Mouse (Mus musculus) right cerebral cortex, postnatal 25 days (tissue): ENCODE data around the gene Zfp612.
"Not testable (repeated sequence)": the region's sequence is repeated elsewhere in the genome, so short reads cannot be mapped to it uniquely, and the experiment has no call there.

Experiments used
- DNase-seq: peaks from one replicate; pipeline ENCODE4 v3.0.0; 2022

Zfp612 gene

GRCm38 (mm10) chr8:110079282-110080221, at the start of gene Zfp612:
TSS of gene Zfp612 (plus strand) at chr8:110079746.
- DNase-seq = peak; percentile 81

GRCm38 (mm10) chr8:110033771-110034170, 45.8 kb upstream of the Zfp612 start:
- DNase-seq = not testable (repeated sequence)

DNA sequence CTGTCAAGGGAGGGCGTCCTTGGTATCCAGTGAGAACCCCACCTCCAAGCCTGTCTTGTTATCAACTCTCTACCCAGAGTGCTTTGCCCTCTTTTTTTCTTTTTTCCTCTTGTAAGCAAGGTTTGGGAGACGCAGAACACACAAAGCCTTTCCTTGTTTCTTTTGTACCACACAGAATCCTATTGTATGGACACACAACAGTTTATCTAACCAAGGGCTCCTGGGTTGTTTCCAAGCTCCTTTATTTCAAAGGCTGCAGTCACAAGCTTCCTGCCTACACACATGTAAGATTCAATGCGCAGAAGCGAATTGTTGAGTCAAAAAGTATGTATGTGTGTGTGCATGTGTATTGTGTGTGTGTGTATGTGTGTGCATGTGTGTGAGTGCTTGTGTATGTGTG, 45.2 kb upstream of the Zfp612 start:
- no peak for DNase-seq

DNA sequence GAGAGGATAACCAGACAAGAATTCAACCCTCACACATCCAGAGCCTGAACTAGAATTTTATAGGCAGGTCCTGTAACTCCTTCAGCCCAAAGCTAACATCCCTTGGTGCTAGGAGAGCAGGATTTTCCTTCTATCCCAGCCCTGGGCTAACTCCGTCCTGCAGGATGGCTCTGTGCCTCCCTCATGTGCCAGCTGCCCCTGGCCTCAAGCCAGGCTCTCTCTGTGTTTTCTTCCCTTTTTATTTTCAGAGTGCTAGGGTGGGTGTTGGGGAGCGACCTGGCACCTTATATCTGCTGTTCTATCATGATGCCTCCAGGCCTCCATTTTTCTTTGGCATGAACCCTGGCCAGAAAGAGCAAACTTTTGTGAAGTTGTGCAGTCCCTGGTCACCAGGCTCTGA, 43.4 kb upstream of the Zfp612 start:
- no peak for DNase-seq

DNA sequence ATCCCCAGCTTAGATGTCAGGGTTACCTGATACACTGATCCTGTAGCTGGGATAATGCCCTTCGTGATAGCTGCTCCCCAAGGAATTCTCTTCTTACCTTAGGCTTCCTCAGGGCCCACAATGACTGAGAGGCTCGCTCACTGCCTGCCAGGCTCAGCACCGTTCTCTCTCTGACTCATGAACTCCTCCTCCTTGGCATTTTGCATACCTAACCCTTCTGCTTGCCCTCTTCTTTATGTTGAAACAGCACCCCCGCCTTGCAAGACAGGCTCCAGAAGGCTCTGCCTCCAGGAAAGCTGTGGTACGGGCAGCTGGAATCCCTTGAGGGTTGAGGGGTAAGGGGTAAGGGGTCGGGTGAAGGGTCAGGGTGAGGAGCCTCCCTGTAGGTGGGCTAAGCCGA, 40.3 kb upstream of the Zfp612 start:
- no peak for DNase-seq

DNA sequence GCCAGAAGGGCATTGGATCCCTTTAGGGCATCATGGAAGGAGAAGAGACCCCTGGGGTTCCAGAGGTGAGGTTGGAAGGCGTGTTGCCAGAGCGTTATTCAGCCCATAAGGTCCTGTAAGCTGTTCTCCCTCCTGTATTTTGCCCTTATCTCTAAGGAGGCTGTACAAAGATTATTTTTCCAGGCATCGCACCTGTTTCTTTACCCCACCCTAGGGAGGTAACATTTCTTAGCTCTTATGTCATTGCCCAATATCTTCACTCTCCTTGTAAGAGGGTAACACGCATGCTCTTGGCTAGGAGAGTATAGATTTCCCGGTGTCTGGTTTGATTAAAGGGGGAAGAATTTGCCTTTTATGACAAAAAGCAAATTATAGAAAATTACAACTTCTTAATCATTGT, 39.9 kb upstream of the Zfp612 start, which contains the start of gene Chst4:
Gene Chst4 (minus strand): TSS at position 82 of the 400 bp plus-strand sequence.
- no peak for DNase-seq

GRCm38 (mm10) chr8:110040509-110040908, 39.0 kb upstream of the Zfp612 start:
- DNase-seq = no peak

- DNase-seq = no peak
Observed at GRCm38 (mm10) chr8:110051208-110051607, 28.3 kb upstream of the Zfp612 start.

GRCm38 (mm10) chr8:110058207-110058606, 21.3 kb upstream of the Zfp612 start:
- DNase-seq = no peak

GRCm38 (mm10) chr8:110064161-110064560, 15.4 kb upstream of the Zfp612 start:
- no peak for DNase-seq

DNA sequence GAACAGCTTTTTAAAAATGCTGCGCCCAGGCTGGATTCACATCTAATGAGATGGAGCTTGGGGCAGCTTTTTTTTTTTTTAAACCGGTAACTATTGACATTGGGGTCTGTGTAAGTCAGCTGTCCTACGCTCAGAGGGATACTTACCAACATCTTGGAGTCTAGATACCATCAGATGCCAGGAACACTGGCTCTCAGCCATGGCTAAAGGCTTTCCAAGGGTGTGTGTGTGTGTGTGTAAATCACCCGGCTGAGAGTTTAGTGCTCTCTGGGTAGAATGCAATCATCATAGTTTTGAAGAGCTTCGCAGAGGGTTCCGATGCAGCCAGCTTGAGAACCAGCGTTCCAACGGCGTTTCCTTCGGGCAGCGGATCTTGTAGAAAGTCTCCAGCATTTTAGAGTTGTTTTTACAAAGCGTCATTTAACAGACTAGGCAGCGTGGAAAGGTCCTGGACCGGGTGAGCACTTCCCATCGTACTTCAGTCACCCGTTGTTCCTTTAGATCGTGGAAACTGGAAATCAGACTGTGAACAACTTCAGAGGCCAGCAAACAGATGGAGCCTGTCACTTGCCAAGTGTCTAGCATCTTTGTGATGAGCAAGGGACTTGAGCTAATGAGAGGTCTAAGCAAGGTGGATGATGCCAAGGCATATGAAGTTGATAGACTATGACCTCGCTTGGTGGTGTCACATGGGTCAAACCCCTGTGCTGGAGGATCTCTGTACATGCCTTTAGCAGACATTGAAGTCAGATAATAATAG, 14.8 kb upstream of the Zfp612 start:
- no peak for DNase-seq

DNA sequence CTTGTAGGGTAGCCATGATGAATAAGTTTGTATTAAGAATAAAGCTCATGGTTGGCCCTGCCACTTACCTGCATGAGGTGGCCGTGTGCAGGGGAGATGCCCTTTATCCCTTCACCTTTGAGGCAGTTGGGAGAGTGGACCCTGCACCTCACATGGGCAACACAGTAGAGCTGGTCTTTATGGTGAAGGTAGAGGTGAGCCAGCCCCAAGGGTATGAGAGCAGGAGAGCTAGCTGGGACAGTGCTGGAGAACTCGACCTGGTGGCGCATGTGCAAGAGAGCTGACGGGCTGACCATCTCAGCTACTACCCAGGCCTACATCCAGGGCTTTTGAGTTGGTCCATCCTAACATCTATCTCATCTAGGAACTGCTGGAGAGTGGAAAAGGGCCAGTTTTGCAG, 13.9 kb upstream of the Zfp612 start:
- DNase-seq = no peak

GRCm38 (mm10) chr8:110069706-110070105, 9.8 kb upstream of the Zfp612 start:
- no peak for DNase-seq

DNA sequence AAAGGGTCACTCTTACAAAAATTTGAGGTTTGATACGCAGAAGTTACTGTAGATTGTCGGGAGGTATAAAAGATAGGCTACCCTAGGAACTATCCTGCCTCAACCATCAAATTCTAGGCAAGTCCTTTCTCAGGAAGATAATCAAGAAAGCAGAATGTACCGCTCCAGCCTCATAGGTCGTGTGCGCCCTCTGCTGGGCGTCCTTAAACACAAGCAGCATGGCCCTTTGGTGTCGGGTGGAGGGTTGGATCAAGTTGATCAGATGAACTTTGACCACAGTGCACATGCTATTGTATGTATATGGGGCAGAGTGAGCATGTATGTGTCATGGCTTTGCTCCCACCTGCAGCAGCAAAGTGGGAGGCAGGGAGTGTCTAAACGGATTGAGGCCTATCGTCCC, 7.9 kb upstream of the Zfp612 start:
- peak; percentile 39 for DNase-seq

GRCm38 (mm10) chr8:110074496-110074895, 5.0 kb upstream of the Zfp612 start:
- no peak for DNase-seq

- no peak for DNase-seq
Observed at GRCm38 (mm10) chr8:110082416-110083105, 3.0 kb downstream of the Zfp612 start.

DNA sequence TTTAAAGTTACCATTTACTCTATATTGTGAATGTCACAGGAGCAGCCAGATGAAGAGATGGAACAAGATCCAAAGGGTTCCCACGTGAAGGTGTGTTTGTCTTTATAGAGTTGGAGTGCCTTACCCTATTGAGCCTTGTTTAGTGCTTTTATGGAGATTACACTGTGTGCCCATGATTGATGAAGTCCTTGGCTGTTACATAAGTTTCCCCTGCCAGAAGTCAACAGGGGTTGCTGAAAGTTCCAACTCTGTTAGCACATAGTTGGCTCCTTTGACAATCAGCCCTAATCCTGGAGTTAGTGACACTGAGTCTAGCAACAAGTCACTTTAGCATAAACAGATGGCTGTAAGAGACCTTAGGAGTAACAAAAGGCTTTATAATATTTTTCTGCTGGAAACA, 12.3 kb downstream of the Zfp612 start:
- no peak for DNase-seq

- no peak for DNase-seq
Observed at GRCm38 (mm10) chr8:110100907-110101306, 21.4 kb downstream of the Zfp612 start, which contains the start of gene Gm21964. TSS of gene Gm21964 (plus strand) at chr8:110101207.

GRCm38 (mm10) chr8:110101676-110102075, 22.1 kb downstream of the Zfp612 start:
- DNase-seq = no peak

- DNase-seq = no peak
Observed at GRCm38 (mm10) chr8:110102653-110103052, 23.1 kb downstream of the Zfp612 start, which contains the start of gene Gm17720. TSS of gene Gm17720 (minus strand) at chr8:110102753.

DNA sequence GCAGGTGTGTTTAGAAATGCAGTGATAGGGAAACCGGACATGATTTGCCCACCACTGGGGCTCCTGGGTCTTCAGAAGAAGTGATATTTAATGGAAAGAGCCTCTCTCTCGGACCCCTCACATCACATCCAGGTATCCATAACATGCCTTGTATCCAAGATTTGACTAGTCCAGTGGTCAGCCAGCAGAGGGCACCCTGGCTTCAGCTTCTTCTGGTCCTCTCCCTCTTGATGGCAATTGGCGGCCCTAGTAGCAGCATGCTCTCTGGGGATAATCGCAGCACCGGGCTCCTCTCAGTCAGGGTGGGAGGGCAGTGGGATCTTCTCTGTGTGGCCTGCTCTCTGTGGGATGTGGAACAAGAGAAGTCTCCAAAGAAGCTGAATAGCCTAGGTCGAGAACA, 40.2 kb downstream of the Zfp612 start:
- peak; percentile 18 for DNase-seq

GRCm38 (mm10) chr8:110130537-110130936, 51.0 kb downstream of the Zfp612 start:
- DNase-seq = peak; percentile 67

DNA sequence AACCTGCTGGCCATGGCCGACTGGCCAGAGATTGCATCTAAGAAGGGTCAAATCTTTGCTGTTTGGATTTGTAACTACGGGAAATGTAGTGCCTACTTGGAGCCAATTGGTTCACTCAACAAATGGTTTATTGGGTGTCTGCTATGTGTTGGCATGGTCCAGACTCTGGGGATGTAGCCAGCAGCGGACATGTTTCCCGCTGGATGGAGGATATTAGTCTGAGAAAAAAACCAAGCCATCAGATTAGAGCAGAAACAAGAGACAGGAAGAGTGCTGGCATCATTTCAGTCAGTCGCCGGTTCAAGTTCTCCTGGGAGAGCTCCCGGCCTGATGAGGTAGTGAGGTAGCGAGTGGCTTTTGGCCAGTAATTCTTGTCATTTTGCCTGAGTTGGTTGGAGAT, 54.7 kb downstream of the Zfp612 start:
- no peak for DNase-seq
